Mouse (Mus musculus) urinary bladder, adult 18-20 months (tissue): ENCODE measurements around the gene Neurl1a.

ENCODE experiments used
- DNase-seq, 2 experiments: peaks; one replicate each; pipeline ENCODE4 v3.0.0; 2022; ENCODE audit warnings: low spot score in 2 of 2, mixed read lengths in 2 of 2

Neurl1a gene

DNA sequence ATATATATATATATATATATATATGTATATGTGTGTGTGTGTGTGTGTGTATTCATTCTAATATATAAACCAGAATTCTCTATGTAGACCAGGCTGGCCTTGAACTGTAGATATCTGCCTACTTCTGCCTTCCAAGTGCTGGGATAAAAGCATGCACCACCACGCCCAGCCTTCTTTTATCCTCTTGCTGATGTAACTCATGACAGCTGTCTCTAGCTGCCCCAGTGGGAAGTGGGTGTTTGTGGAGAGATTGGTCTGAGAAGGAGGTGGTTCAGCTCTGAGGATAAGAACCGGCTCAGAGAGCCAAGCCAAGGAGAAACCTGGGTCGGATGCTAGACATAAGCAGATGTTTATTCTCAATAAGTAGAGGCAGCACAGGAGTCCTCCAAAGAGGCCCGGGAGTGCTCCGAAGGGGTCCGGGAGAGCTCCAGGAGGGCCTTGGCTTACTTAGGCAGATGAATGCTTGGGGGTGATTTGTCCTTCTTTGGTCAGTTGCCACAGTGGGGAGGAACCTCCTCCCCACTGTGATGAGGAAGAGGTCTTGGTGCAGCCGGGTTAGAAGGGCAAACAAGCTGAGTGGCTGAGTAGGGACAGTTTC lies 10.9 kb upstream of the Neurl1a start:
- no peak for DNase-seq

DNA sequence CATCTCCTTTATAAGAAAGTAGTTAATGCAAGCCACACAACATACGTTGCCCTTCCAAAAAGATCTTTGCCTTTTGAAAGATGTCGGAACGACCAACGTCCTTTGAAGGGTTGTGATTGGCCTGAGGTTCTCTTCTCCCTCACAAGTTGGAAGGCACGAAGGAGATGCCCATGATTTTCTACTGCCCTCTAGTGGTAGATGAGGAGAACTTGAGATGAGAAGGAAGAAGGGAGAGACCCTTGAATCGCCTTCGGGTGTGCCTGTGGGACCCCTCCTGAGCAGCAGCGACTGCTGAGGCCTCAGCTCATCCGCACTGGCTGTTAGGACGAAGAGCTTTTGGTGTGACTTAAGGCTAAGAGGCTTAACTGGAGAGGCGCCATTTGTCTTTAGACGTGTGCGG lies 10.4 kb upstream of the Neurl1a start:
- peak in 1 of 2 experiments; percentile 35 for DNase-seq

DNA sequence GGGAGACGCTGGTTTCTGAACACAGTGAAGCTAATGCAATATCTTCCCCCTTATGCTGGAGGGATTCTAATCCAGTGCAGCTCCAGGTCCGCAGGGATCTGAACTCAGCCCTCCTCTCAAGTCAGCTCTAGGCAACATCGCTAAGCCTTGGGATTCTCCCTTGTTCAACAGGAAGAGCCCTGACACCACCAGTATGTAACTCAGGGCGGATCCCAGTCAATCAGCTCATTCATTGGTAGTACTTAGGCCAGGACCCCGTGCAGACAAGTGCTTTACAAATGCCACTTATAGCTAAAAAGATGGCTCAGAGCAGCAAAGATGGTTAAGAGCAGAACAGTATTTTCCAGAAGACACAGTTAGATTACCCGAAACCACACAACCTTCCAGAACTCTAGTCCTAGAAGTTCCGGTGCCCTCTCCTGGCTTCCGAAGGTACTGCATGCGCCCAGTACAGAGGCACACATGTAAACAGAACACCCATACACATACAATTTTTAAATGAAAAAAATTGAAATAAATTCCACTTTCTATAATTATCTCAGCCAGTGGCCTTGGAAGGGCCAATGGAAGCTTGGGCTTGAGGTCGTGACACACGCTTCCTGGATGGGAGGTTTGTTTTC lies 9.7 kb upstream of the Neurl1a start:
- DNase-seq = peak; percentile 67 to 84

DNA sequence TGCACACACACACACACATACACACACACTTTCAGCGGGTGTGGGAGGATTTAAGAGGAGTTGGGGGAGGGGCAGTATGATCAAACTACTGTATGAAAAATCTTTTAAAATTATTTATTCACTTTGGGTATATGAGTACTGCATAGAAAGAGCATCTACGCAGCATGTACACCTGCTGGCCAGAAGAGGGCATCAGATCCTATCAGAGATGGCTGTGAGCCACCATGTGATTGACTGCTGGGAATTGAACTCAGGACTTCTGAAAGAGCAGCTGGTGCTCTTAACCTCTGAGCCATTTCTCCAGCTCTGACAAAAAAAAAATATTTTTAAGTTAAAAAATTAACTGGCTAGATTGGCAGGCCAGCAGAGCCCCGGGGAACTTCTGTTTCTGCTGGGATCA lies 4.1 kb upstream of the Neurl1a start:
- DNase-seq = no peak

DNA sequence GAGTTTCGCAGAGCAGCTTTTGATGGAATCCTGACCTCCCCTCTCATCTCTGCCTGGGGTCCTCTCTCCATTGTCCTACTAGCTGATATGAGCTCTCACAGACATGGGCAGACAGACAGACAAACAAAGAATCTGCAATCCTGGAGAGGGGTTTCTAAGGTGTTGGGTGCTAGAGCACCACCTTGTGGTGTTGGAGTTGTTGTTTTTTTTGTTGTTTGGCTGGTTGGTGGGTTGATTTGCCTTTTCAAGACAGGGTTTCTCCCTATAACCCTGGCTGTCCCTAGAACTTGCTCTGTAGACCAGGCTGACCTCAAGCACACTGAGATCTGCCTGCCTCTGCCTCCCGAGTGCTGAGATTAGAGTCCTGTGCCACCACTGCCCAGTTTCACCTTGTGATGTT lies 3.1 kb upstream of the Neurl1a start:
- no peak for DNase-seq

DNA sequence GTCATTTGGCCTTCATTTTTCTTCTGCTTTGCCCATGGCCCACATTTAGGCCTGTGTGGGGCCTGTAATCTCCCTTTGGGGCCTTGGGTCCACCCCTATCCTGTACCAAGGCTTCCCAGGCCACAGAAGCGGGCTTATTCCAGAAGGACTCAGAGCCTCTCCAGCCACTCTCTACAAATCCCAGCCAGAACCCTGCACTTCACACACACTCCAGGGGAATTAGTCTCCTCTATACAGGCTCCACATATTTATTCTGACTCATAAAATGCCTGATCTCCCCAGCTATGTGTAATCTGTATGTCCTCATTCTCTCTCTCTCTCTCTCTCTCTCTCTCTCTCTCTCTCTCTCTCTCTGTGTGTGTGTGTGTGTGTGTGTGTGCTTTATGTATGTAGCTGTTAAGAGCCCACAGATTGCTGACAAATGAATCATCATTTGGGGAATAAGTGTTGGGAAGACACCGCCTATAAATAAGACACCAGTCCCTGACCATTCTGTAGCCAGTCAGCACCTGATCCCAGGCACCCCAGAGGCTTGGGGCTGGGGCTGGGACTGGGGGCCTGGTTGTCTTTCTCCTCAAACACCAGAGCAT lies 1.6 kb upstream of the Neurl1a start:
- no peak for DNase-seq

DNA sequence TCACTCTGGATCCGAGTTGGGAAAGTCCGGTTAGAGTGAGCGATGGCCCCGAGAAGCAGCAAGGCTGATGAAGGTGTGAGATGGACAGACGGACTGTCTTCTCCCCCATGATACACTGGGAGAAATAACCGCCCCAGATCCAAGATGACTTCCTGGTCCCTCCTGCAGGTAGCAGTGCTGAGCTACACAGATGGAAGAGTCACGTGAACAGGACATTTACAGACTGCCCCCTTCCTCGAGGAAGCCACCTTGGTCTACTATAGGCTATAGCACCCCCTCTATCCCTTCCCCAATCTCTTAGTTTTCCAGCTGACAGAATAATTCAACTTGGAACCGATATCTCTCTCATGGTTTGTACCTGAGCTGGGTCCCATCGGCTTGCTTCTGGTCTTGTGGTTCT lies 619 bp upstream of the Neurl1a start:
- no peak for DNase-seq

DNA sequence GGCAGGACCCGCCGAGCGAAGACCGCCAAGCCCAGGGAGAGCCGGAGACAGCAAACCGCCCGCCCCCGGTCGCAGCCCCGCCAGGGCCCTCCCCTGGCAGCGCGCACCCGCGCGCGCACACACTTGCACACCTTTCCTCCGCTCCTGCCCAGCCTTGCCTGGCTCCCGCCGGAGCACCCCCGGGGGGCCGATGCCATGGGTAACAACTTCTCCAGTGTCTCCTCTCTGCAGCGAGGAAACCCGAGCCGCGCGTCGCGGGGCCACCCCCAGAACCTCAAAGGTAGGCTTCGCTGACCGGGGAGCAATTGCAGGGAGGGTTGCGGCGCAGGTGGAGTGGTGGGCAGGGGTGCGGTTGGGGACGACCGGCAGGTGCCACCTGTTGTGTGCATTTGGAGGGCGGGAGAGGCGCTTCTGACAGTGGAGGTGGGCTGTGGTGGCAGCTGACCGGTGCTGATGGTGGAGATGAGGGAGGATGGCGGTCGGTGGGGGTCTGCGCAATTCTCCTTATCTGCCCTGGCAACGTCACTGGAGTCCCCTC lies 721 bp downstream of the Neurl1a start:
- peak in 1 of 2 experiments; percentile 49 for DNase-seq

DNA sequence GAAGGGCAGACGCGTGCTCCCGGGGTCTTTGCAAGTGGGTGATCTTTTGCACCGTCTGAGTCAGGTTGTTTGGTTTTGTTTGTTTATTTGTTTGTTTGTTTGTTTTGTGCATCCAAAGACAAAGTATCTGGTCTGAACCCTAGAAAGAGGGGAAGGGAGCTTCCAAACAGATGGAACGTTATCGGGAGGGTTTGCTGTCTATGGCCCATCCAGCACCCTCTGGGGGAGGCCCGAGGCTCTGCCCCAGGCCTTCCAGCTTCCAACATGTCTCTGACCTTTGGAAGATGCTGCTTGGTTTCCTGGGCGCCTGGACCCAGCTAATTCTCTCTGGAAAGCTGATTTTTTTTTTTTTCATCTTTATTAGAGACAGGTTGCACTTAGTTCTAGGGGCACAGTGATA lies 1.4 kb downstream of the Neurl1a start:
- no peak for DNase-seq

DNA sequence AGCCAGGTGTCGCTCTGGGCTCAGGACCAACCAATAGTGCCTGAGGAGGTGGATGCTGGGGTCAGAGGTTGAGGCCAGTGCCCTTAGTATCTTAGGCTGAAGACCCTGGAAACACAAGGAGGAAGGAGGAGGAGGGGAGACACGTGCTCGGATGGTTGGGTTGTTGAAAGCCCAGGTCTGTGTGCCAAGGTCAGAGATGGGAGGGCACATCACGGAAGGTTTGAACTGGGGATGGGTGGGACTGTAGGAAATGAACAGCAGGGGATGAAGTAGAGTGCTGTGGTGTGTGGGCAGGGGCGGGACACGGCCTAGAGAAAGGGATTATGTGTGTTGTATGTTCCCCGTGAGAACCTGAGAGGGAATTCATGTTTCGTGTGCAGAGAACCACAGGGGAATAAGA lies 5.6 kb downstream of the Neurl1a start:
- DNase-seq = no peak

DNA sequence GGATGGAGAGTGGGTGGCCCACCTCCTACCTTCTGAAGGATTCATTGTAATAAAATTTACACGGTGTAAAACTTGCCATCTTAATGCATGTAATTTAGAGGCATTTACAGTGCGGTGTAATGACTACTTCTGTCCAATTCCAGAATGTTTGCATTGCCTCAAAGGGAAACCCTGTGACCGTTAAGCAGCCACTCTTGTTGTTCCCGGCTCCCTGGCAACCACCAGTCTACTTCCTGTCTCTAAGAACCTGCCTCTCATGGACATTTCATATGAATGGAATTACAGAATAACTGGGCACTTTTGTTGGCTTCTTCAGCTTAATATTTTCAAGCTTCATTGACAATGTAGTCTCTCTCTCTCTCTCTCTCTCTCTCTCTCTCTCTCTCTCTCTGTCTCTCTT lies 6.1 kb downstream of the Neurl1a start:
- no peak for DNase-seq

DNA sequence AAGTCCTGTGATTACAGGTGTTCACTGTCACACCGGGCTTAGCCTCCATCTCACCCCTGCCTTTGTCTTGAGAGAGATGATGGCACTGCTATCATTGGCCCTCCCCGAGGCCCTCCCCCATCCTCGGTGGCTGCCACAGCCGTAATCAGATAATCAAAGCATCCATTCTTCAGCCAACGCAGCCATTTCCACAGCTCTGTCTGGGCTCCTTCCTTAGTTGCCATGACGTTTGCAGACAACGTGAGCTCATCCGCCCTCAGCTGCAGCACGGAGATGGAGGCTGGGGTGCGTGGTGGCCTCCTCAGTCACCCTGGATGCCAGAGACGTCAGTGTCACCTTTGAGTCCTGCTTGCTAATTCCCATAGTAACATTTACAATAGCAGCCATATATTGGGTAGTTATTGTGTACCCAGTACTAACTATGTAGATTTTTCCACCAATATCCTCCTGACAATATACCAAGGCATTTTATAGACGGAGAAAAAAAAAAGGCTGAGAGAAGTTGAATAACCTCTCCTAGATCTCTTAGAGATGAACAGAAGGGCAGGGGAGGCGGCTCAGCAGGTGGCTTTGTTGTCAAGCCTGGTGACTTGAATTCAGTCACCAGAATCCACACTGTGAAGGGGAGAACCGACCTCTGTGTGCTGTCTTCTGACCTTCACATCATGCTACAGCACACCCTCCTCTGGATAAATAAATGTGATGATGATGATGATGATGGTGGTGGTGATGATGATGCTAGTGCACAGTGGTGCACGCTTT lies 8.1 kb downstream of the Neurl1a start:
- no peak for DNase-seq

DNA sequence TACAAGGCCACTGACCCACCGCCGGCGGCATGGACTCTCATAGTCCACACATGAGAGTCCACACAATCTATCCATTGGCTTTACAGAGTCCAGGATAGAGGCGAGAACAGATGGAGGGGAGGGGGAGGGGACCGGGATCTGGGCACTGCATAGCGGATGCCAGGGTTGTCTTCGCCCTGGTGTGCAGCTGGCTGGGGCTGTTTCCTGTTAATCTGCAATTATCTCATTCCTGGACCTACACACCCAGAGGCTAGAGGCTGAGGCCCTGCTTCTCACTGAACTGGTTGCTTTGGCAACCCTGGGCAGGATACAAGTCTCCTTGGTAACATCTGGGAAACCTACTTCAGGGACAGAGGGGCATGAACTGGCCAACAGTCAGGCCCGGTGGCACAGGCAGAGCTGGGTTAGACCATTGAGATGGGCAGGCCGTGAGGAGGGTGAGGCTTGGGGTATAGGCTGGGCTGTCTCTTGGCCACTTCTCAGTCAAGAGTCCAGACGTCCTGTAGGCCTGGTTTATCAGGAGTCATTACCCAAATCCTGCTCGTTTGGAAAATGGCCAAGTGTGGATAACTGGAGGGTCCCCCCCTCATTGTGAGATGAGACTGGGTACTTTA lies 10.0 kb downstream of the Neurl1a start:
- no peak for DNase-seq

DNA sequence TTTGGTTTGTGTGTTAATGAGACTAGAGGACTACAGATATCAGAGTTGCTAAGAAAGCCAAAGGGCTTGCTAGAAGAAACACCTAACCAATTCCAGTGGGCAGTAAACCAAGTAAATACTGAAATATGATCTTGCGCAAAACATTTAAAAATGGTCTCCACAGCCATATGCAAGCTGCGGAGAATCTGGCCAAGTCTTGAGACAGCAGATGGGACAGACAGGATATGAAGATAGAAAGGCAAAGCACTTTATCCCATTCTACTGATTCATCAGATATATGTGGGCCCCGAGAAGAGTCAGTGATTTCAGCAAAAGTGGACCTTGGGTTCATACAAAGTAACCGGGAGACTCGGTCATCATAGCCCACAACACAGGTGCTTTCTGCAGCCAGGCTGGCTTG lies 13.5 kb downstream of the Neurl1a start:
- DNase-seq = no peak

DNA sequence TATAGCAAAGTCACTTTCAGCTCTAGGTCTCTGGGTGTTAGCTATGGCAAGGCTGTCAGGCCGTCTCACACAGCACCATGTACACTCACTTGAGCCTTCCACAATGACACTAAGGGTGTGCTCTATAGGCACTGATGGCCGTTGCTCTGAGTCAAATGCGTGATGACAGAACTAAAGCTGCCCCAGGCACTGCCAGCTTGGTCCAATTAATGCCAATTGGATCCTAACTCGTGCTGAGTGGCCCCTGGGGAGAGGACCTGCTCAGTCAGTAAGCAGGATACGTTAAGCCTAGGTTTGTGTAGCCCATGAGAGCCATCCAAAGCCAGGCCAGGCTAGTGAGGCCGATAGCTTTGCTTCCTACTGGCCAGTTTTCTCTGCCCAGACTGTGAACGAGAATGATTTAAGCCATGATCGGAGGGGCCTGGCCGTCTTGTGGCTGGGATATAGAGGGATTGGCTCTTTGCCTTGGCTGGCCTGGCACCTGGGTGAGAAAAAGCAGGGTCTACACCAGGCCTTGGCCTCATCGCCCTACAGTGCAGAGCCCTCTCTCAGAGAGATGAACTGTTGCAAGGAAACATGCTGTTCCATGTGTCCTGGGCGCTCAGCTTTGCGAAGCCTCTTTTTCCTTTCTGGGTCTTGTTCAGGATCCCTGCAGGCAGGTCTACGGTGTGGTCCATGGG lies 20.2 kb downstream of the Neurl1a start:
- DNase-seq = no peak

DNA sequence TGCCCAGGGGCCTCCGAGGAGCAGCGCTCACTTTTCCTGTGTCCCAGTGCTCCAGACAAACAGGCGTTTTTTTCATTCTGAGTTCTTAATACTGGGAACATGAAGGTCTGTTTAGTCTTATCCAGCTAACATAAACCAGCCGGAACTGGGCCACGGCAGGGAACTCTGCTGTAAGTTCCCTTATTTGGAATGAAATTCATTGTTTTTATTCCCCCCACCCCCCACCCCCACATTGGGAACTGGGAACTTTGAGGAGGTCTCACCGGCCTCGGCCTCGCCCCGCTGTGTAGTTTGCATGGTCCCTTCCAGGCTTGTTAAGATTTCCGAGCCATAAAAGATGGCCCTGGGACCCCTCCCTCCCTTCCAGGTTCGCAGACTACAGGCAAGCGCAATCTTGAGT lies 23.4 kb downstream of the Neurl1a start:
- no peak for DNase-seq

DNA sequence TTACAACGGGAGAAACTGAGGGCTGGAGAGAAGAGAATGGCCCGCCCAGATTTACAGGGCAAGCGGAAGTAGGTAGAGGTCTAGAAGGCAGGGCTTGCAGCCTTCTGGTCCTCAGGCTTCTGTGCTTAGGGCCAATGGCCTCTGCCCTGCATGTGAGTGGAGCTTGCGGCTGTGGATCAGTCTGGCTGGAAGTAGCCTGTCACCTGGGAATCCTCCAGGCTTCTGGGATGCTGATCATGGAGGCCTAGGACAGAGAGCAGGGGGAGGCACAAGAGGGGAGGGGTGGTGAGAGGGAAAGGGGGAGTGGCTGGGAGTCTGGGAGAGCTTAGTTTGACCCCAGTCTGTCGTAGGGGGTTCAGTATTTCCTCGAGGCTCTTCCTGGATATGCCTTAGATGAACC lies 23.8 kb downstream of the Neurl1a start:
- no peak for DNase-seq

DNA sequence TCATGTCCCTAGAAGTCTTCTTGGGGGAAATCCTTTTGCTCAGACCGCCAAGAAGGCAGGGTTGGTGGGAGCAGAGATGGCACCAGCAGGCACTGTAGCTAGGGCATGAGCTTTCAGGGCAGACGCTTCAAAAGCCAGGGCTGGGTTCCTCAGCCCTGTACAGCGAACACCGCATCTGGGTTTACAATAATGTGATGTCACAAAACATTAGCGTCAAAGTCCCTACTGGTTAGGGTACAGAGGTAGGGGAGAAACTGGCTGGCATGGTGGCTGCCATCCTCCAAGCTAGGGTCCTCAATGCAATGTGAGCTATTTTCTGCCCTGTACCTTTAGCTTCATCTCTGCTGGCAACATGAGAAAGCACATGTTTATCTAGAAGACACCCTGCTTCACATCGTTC lies 24.4 kb downstream of the Neurl1a start:
- no peak for DNase-seq

DNA sequence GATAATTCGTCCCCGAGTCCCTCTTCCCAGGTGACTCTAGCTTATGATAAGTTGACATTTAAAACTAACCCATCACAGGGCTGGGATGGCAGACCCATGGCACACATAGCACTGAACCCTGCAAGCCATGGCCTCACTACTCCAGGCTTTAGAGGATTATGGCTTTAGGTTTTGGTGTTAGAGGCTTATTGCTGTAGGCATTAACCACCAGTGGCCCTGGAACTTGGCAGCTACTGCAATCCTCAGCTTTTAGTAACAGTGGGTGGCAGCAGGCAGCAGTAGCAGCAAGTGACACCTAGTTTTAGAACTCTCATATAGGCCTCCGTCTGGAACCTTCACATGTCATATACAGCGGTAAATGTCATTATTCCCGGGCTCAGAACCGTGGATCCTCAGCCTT lies 26.0 kb downstream of the Neurl1a start:
- DNase-seq = no peak

DNA sequence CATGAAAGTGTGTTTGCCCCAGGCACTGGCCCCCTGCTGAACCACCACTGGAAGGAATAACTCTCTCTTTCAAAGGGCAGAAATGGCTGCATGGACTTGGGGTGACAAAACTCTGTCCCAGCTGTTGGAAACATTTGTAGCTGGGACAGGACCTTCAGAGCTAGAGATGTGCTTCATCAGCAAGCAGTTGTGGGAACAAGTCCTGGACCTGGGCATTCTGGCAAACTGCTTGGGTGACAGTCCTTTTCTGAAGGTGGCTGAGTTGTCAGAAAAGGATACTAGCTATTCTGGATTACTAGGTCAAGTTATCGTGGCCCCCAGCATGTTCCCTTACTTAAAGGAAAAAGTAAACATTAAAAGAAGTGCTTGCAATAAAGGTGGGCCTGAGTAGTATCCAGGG lies 27.5 kb downstream of the Neurl1a start:
- DNase-seq = no peak

DNA sequence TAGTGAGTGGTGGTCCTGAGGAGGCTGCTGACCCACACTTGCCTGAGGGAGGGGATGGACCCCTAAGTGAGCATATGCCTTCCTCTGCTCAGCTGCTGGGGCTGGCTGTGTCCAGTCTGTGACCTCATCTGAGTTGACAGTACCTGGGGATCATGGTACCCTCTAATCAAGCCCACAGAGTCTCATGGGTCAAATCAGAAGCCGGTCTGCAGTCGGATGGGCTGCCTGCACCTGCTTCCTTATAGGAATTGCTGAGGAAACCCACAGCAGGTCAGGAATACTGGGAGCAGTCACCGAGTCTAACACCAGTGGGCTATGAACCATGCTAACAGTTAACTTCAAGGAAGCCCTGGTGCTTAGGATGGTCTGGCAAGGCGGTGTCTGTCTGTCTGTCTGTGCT lies 31.8 kb downstream of the Neurl1a start:
- DNase-seq = no peak
